Mouse (Mus musculus) brain, embryonic 14.5 days (tissue): Measurements from ENCODE around the gene Fbp1.
"Not testable (repeated sequence)": the region's sequence is repeated elsewhere in the genome, so short reads cannot be mapped to it uniquely, and the experiment has no call there.

Experiments used
- CTCF ChIP-seq: fragments of 200-500 bp; IDR thresholded peaks from 2 replicates; pipeline ENCODE4 v1.5.1; 2012; ENCODE audit warnings: inconsistent platforms, mild to moderate bottlenecking, moderate library complexity, borderline replicate concordance; ENCODE audit not compliant: insufficient read depth, insufficient read length; ENCODE audit errors: extremely low read depth
- POLR2A ChIP-seq: fragments of 200-500 bp; IDR thresholded peaks from 2 replicates; pipeline ENCODE4 v1.6.1; 2012; ENCODE audit warnings: mild to moderate bottlenecking, inconsistent platforms, borderline replicate concordance; ENCODE audit not compliant: poor library complexity, insufficient read depth, insufficient read length, severe bottlenecking; ENCODE audit errors: extremely low read depth

- TF ChIP-seq CTCF, POLR2A: not testable (repeated sequence)
Measured at GRCm38 (mm10) chr13:62815705-62816104, 72.4 kb downstream of the Fbp1 start.
